Mouse (Mus musculus) layer of hippocampus, adult 9-10 months (tissue): ENCODE data around the gene Vezt.

Experiments
- DNase-seq: peaks from one replicate; pipeline ENCODE4 v3.0.0; 2022; ENCODE audit warnings: low spot score

Gene Vezt

DNA sequence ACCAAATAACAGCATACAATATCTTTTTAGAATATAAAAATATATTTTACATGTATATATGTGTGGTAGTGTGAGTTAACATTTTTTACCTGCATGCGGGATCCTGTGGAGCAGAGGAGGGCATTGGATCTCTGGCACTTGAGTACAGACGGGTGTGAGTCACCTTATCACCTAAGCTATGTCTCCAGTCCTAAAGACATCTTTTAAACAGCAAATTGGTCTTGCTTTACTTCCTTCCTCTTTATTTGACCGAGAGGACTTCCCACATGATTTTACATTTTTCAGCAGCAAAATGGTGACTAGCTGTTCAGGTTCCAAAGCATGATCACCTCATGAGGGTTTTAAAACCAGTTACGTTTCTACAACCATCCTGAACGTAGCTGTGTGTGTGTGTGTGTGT lies 124.3 kb downstream of the Vezt start:
- no peak for DNase-seq

DNA sequence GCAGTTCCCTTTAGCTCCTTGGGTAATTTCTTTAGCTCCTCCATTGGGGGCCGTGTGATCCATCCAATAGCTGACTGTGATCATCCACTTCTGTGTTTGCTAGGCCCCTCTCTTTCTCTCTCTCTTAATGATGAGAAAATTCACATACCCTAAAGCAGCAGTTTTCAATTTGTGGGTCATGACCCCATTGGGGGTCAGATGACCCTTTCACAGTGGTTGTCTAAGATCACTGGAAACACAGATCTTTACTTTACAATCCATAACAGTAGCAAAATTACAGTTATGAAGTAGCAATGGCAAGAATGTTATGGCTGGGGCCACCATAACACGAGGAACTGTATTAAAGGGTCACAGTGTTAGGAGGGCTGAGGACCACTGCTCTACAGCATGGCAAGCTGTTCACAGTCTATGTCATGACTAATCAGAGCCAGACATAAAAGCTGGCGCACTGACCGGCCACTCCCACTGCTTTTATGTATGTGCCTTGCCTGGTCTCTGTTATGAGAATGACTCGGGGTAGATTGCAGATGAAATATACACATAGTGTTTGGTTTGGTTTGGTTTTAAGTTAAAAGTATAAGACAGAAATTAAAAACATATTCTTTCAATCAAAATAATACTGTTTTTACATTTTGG lies 125.7 kb downstream of the Vezt start:
- no peak for DNase-seq

DNA sequence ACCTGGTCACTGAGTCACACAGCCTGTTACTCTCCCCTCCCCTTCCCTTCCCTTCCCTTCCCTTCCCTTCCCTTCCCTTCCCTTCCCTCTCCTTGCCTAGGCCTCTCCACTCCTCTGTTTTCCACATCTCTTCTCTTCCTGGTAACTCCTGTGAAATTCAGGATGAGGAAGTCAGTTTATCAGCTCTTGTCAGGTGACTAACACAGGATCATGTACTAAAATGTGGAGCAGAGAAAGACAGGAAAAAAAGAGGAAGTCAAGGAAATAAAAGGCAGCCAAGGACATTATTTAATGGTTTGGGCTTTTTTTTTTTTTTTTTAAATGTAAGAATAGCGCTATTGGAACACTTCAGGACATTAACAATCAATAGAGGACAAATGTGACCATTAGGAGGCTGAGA lies 126.6 kb downstream of the Vezt start:
- DNase-seq, result no peak

DNA sequence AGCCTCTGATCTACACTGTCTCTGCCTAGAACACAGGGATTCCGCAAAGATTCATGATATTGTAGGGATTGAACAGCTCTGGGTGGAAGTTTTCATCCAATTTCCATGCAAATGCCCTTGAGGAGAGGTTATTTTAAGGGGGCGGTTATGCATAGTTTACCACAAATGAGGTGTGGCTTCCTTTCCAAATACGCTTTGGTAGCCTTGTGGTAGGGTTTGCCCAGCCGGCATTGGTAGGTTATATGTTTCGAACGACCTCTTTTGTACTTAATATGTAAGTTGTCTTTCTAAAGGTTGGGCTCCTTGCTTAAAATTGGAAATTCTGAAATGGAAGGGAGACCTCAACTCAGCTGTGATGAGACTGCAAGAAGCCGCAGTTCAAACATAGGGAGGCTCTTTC lies 127.1 kb downstream of the Vezt start:
- no peak for DNase-seq

DNA sequence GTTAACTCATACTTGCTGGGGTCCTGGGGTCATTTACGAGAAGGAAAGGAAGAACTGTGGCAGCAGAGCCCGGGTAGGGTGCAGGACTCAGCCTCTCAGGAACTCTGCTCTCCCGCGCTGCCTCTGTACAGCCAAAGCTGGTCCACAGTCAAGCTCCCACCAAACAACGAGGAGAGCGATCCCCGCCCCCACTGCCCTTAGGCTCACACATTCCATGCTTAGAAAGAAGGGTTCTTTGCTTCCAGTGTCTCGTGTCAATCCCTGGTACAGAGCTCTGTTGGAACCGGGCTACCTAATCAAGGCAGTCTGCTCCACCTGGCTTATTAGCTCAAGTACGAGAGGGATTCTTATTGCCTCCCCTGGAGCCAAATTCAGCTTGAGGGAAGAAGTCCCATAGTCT lies 128.2 kb downstream of the Vezt start:
- DNase-seq, result no peak

DNA sequence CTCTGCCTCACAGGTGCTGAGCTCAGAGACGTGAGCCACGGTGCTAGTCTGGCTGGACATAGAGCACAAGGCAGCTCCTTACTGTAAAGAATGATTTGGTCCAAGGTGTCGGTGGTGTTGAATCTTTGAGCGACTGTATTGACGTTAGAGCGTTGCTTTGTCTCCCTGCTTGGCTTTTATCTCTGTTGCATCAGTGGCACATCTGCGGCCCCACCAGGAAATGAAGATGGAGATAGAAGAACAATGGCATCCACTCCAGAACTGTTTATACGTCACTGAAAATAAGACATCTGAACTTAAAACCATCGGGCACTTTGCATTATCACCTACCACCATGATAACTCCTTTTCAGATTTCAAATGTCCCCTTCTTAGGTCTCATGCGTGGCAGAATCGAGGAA lies 135.7 kb downstream of the Vezt start:
- DNase-seq, result no peak

DNA sequence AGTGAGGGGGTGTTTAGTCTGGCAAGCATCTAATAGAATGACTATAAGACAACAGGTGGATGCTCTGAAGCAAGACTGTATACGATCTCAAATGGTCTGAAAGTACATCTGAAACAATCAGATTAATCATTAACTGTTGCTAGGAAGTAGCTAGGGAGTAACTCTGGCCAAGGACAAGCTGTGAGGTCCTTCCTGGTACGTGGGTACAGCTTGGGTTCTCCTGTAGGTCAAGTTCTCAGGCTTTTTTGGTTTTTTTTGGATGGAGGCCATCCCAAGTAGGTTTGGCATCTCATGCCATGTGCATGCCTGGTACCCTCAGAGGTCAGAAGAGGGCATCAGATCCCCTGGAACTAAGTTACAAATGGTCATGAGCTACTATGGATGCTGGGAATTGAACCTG lies 136.3 kb downstream of the Vezt start:
- no peak for DNase-seq

DNA sequence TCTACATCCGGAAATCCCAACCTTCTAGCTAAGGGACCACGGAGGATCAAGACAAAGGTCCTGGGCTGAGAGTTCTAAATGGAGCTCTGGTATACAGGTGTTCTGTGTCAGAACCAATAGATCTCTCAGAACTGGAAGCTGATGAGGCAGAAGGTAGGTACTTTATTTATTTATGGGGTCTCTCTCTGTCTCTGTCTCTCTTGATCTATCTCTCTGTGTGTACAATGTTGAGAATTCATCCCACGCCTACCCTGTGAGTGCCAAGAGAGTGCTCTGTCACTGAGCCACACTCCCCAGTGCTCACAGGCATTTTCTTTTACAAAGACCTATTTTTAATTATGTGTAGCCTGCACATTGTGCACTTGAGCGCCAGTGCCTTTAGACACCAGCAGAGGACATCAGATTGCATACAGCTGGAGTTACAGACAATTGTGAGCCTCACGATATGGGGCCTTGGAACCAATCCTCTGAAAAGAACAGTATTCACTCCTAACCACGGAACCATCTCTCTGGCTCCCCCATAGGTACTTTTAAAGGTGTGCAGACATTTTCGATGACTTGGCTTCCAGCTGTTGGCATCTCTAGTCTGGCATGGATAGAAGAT lies 138.5 kb downstream of the Vezt start, which contains the start of gene Metap2:
Gene Metap2, minus strand, starts transcription at position 51 of the 604 bp plus-strand sequence.
- DNase-seq, result no peak

DNA sequence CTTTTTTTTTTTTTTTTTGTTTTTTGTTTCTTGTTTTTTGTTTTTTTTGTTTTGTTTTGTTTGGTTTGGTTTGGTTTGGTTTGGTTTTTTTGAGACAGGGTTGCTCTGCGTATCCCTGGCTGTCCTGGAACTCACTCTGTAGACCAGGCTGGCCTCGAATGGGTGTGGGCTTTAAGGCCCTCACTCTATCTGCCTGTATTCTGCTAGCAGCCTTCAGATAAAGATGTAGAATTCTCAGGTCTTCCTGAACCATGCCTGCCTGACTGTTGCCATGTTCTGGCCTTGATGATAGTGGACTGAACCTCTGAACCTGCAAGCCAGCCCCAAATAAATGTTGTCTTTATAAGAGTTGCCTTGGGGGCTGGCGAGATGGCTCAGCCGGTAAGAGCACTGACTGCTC lies 143.1 kb downstream of the Vezt start:
- no peak for DNase-seq

DNA sequence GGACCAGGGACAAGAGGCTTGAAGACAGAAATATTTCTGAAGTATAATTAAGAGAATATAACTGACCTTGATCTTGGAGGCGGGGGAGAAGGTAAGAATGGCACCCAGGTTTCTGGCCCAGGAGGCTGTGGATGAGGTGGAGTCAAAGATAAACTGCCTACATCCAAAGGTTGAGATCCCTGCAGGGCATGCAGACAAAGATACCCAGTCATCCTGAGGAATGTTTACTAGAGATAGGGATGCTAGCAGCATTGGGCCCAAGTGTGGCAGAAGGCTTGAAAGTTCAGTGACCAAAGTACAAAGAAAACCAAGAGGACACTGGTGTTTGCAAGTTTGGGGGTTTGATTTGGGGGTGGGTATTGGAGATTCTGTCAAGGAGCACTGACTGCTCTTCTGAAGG lies 144.6 kb downstream of the Vezt start:
- no peak for DNase-seq

DNA sequence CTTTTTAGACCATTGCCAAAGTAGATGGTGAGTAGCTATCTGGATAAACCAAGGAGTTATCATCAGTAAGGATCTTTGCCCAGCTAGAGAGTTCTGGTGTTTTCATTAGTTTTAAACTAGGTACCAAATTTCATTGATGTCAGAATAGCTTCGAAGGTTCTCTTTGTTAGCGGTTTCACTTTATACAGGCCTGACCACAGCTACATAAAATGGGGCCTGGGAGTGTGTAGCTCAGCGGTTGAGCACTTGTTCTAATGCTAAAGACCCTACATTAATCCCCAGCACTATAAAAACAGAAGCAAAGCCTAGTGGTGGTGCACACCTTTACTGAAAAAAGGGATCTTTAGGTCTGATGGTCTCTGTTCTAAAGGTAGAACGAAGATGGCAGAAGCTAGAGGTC lies 145.1 kb downstream of the Vezt start:
- DNase-seq, result no peak

DNA sequence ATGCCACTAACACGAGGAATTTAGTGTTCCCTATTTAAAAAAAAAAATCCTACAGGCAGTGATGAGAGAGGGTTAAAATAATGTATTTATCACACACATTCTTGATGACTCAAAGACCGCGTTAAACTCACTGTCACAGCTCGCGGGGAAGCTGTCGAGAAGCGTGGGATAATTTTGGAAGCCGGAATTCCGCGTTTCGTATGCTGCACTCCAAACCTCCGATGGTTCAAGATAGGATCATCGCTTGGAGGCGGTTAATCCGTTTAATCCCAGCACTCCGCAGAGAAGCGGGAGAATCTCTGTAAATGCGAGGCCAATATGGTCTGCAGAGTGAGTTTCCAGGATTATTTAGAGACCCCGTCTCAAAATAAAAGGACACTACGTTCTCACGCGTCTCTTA lies 145.6 kb downstream of the Vezt start:
- peak; percentile 21 for DNase-seq

DNA sequence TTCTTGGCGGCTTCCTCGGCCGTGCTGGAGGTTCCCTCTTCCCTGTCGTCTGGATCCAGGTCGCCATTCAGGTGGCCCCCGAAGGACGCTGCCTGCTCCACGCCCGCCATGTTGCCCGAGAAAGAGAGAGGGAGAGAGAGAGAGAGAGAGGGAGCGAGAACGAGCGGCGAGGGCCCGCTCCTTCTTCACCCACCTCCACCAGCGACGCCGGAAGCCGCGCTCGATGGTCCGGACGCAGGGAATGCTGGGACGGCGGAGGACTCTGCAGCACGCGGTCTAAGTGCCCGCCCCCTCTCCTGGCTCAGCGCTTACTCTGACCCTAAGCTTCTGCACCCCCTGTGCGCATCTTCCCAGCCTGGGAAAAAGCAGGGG lies 146.1 kb downstream of the Vezt start:
- peak; percentile 32 for DNase-seq
